Mouse (Mus musculus) limb, embryonic 10.5 days (tissue): ENCODE measurements at regions not wholly inside any gene's neighbourhood (a gene's known extent, or its start where the extent isn't known, plus 50 kb on each side); places are given as distances from the start of the nearest gene placed in this dataset.

Source experiments
- DNase-seq: peaks from one replicate; pipeline ENCODE4 v3.0.0-alpha.2; 2017; ENCODE audit warnings: low spot score
- H3K27ac ChIP-seq: fragments of 300-500 bp; sonication (generic); 2 replicates; pipeline ENCODE4 v1.5.1; 2016; ENCODE audit warnings: mild to moderate bottlenecking
- H3K27me3 ChIP-seq: fragments of 300-500 bp; sonication (generic); 2 replicates; pipeline ENCODE4 v1.6.1; 2016; ENCODE audit warnings: low read depth, mild to moderate bottlenecking; ENCODE audit not compliant: poor library complexity, severe bottlenecking
- H3K36me3 ChIP-seq: fragments of 300-500 bp; sonication (generic); 2 replicates; pipeline ENCODE4 v1.6.1; 2016; ENCODE audit warnings: mild to moderate bottlenecking, moderate library complexity
- H3K4me1 ChIP-seq: fragments of 300-500 bp; sonication (generic); 2 replicates; pipeline ENCODE4 v1.6.1; 2016
- H3K4me3 ChIP-seq: fragments of 300-500 bp; sonication (generic); 2 replicates; pipeline ENCODE4 v1.5.1; 2016; ENCODE audit warnings: mild to moderate bottlenecking, moderate library complexity
- H3K9me3 ChIP-seq: fragments of 300-500 bp; sonication (generic); replicated peaks from 2 replicates; pipeline ENCODE4 v1.6.1; 2016; ENCODE audit warnings: mild to moderate bottlenecking
- WGBS: fragments of 180-500 bp; shearing (Covaris S2); methylation state at CpG from one replicate; pipeline ENCODE4 v1.1.7; 2016; 5-methylcytosine and 5-hydroxymethylcytosine counted together

DNA sequence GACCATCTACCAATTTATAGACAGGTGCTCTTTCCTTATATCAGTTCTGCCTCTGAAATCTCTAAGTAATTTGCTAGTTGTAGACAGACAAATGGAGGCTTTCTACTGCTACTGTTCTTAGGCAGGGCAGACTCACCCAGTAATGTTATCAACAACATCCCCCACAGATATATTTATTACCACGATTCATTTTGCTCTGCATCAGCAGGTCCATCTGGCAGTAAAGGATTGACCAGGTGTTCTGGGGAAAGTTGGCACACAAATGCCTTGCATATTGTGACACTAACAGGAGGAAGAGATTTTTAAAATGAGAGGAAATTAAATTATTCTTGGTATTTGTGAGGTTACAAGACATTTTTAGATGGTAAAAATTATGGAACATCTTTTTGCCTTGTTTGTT, 627.3 kb upstream of the Tmprss15 start:
- no peak for DNase-seq
- Histone ChIP-seq H3K27ac (no peak overlapping the region), H3K27me3 (no peaks in the 10 kb centered on the region), H3K36me3 (no peaks in the 10 kb centered on the region), H3K4me3 (no peak overlapping the region), H3K9me3 (no peaks in the 10 kb centered on the region), H3K4me1 (no peaks in the 10 kb centered on the region)
- 80% methylated on average over 1 of the region's 1 CpGs for WGBS

DNA sequence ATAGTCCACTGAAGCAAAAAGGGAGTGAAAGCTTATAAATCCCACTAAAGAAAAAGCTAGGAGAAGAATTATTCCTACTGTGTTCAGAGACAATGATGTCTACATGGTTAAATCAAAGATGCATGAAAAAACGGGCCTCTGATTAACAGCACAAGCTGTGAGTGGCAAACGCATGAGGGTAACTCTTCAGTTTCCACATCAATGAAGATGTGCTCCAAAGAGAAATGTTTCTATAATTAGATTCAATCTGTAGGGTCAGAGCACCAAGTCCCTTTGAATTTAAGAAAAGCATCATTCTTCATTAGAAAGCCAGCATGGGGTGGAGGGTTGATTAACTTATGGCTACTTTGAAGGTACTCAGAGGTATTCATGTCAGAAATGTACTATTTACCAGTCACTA, 601.5 kb upstream of the Tmprss15 start:
- Histone ChIP-seq H3K27ac (no peak overlapping the region), H3K27me3 (no peaks in the 10 kb centered on the region), H3K9me3 (no peaks in the 10 kb centered on the region), H3K4me3 (no peak overlapping the region), H3K4me1 (no peaks in the 10 kb centered on the region), H3K36me3 (no peaks in the 10 kb centered on the region)
- DNase-seq, result no peak
- WGBS, result 72% methylated on average over 2 of the region's 2 CpGs

DNA sequence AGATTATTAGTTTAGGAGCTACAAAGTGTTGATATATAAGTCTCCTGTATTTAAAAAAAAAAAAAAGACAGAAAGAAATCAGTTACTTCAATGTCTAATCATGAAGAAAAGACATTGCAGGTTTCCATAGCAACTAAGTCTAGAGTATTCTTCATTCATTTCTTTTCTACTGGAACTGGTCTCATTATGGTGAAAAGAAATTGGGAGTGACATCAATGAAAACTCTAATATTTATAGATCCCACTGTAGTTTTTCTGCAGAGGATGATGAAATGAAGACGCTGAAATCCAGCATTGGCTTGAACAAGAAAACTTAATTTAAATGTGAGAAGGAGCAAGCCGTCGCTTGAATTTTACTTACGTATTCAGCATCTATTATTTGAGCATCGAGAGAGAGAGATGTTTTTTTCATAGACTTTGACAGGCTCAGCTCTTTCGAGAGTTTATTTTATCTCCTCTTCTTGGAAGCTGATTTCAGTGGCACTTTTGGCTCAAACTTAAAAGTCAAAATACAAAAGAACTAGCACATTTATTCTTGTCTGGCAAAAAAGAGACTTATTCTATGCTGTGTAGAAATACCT, 560.4 kb upstream of the Tmprss15 start:
- no peaks in the 10 kb centered on the region for H3K4me1 ChIP-seq
- H3K27ac ChIP-seq, result no peak overlapping the region
- no peaks in the 10 kb centered on the region for H3K27me3 ChIP-seq
- no peak overlapping the region for H3K4me3 ChIP-seq
- DNase-seq, result no peak
- no peaks in the 10 kb centered on the region for H3K36me3 ChIP-seq
- H3K9me3 ChIP-seq, result no peaks in the 10 kb centered on the region
- 89% methylated on average over 6 of the region's 6 CpGs for WGBS

DNA sequence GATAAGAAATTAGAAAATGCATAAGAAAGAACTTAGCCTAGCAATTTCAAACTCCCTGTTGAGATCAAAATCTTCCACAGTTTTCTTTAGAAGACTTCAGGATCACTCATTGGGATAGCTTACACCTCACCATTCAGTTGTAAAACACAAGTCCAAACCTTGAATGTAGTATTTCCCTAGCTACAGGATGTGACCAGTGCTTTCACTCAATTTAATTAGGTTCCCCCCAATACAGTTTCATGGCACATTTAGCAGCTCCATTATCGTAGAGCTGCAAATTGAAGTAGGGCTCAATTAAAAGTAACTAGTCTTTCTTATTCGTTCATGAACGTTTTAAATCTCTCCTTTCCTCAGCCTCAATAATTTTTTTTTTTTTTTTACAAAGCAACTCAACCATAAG, 550.0 kb upstream of the Tmprss15 start:
- Histone ChIP-seq H3K9me3 (no peaks in the 10 kb centered on the region), H3K4me3 (no peak overlapping the region), H3K36me3 (no peaks in the 10 kb centered on the region), H3K4me1 (no peaks in the 10 kb centered on the region), H3K27ac (no peak overlapping the region), H3K27me3 (no peaks in the 10 kb centered on the region)
- 73% methylated on average over 3 of the region's 3 CpGs for WGBS
- no peak for DNase-seq

DNA sequence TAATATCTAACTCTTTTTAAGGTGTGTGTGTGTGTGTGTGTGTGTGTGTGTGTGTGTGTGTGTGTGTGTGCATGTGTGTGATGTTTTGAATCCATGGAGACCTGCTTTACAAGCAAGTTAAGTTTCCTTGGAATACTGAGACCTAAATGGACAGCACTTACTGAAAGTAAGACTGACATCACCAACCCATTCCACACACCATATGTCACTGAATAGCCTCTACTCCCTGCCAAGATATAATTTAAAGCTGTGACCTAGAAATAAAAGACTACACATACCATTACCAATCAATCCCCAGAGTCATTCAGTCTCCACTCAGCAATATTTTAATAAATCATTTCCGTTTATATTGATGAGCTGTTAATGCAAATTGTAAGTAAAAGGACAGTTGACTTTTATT, 536.2 kb upstream of the Tmprss15 start:
- H3K4me3 ChIP-seq, result no peak overlapping the region
- no peak for DNase-seq
- no peaks in the 10 kb centered on the region for H3K4me1 ChIP-seq
- WGBS, result 85% methylated on average over 1 of the region's 1 CpGs
- H3K27ac ChIP-seq, result no peak overlapping the region
- no peaks in the 10 kb centered on the region for H3K36me3 ChIP-seq
- no peaks in the 10 kb centered on the region for H3K27me3 ChIP-seq
- no peaks in the 10 kb centered on the region for H3K9me3 ChIP-seq

DNA sequence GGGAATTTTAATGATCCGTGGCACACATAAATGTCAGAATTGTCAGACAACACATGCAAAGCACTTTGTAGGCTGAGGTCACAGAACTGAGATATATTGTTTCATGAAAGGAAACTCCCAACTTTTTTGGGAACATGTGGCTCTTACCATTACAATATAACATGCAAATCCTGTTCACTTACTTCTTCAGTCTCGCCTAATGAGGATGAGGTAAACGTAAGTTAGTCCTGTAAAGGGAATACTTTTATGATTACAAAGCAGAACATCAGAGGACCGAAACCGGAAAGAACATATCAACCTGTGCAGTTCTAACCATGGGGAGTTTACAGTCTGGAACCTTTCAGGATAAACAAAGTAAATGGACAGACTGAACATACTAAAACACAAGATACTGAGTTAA, 520.1 kb upstream of the Tmprss15 start:
- Histone ChIP-seq H3K27ac (no peak overlapping the region), H3K27me3 (no peaks in the 10 kb centered on the region), H3K9me3 (no peaks in the 10 kb centered on the region), H3K4me3 (no peak overlapping the region), H3K36me3 (no peaks in the 10 kb centered on the region), H3K4me1 (no peaks in the 10 kb centered on the region)
- no peak for DNase-seq
- 86% methylated on average over 5 of the region's 5 CpGs for WGBS

DNA sequence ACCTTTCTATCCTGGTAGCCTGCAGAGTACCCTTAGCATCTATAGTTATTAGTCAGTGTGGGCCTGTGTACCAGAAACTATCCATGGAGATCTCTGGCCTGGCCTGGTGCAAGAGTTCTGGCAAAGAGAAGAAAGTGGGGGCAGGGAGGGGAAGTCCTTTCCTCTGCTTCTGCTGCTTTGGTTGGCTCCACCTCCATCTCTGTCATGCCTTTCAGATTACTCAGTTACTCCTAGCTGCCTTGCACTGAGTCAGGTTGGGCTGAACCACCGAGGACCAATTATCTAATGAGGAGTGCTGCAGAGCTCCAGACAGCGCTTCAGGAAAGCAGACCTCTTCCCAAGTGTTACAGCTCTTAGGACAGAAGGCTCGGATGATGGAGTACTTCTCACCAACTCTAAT, 500.0 kb upstream of the Tmprss15 start:
- DNase-seq, result no peak
- 58% methylated on average over 3 of the region's 3 CpGs for WGBS
- H3K4me3 ChIP-seq, result no peak overlapping the region
- H3K27ac ChIP-seq, result no peak overlapping the region
- no peaks in the 10 kb centered on the region for H3K9me3 ChIP-seq
- no peaks in the 10 kb centered on the region for H3K36me3 ChIP-seq
- no peaks in the 10 kb centered on the region for H3K27me3 ChIP-seq
- no peaks in the 10 kb centered on the region for H3K4me1 ChIP-seq

DNA sequence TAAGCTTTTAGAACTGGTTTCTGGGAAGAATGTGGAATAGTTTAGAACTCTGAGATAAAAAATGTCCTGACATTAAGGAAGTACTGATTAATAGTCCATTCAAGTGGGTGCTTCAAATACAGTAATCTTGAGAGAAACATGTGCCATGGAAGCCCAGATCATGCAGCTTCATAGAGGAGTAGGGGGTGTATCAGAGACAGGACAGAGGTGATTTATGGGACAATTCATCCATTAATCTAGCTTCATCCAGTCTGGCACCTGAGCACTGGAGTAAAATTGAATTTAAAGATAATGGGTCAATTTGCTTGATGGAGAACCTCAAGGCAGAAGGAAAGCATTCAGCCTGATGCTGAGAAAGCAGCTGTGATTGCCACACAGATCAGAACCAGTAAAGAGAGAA, 494.8 kb upstream of the Tmprss15 start:
- H3K27ac ChIP-seq, result no peak overlapping the region
- H3K36me3 ChIP-seq, result no peaks in the 10 kb centered on the region
- H3K27me3 ChIP-seq, result no peaks in the 10 kb centered on the region
- no peak for DNase-seq
- H3K4me3 ChIP-seq, result no peak overlapping the region
- H3K4me1 ChIP-seq, result no peaks in the 10 kb centered on the region
- no peaks in the 10 kb centered on the region for H3K9me3 ChIP-seq

DNA sequence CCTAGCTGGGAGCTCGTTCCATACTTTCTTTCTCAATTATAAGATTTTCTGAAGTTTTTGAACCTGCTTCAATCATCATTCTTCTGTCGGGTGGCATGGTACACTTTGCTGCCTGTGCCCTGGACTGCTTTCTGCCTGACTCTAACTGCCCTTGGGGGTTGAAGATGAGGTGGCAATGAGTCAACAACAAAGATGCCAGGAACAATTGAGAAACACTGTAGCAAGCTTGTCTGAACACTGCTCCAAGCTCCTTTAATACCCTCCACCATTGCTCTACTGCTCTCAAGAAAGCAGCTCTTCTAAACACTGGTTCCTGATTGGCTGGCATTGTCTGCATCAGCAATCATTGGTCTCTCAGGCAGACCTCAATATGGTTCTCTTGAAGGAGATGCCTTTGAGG, 480.0 kb upstream of the Tmprss15 start:
- Histone ChIP-seq H3K36me3 (no peaks in the 10 kb centered on the region), H3K9me3 (no peaks in the 10 kb centered on the region), H3K27me3 (no peaks in the 10 kb centered on the region), H3K27ac (no peak overlapping the region), H3K4me1 (no peaks in the 10 kb centered on the region), H3K4me3 (no peak overlapping the region)
- DNase-seq, result no peak
- 90% methylated on average over 2 of the region's 2 CpGs for WGBS

DNA sequence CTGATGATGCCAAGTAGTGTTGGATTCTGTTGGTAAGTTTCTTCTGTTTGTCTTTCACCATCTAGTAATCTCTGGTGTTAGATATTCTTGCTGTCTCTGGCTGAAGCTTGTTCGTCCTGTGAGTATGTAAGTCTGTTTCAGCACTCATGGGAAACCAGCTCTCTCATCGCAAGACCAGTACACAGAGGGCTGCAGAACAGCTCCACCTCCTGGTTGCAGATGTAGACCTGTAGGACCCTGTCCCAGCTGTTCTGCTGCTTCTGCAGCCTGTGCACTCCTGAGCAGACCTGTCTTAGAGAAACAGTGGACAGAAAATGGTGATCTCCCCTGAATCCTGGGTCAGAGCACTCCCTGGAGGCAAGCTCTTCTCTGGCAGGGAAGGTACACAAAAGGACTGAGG, 443.5 kb upstream of the Tmprss15 start:
- Histone ChIP-seq H3K27me3 (no peaks in the 10 kb centered on the region), H3K4me1 (no peaks in the 10 kb centered on the region), H3K9me3 (no peaks in the 10 kb centered on the region), H3K4me3 (no peak overlapping the region), H3K27ac (no peak overlapping the region), H3K36me3 (no peaks in the 10 kb centered on the region)
- DNase-seq, result no peak
- WGBS, result 85% methylated on average over 2 of the region's 2 CpGs

DNA sequence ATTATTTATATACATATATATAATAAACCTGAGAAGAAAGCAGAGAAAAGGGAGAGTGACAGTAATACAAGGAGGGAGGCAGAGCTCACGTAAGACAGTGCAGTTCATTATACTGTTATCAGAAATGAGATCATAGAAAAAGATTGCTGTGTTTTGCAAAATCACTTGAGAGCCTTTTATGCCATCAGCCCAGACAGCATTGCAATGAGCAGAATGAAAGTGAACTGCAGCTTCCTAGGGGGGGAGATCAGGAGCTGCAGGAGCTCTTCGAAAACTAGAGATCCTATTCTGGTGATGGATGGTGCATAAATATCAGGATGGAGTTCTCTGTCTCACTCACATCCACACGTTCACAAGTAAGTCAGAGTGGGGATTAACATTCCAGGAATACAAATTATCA, 401.6 kb upstream of the Tmprss15 start:
- H3K9me3 ChIP-seq, result no peaks in the 10 kb centered on the region
- no peaks in the 10 kb centered on the region for H3K36me3 ChIP-seq
- no peaks in the 10 kb centered on the region for H3K27me3 ChIP-seq
- no peak for DNase-seq
- no peak overlapping the region for H3K27ac ChIP-seq
- H3K4me3 ChIP-seq, result no peak overlapping the region
- WGBS, result 77% methylated on average over 3 of the region's 3 CpGs
- no peaks in the 10 kb centered on the region for H3K4me1 ChIP-seq

DNA sequence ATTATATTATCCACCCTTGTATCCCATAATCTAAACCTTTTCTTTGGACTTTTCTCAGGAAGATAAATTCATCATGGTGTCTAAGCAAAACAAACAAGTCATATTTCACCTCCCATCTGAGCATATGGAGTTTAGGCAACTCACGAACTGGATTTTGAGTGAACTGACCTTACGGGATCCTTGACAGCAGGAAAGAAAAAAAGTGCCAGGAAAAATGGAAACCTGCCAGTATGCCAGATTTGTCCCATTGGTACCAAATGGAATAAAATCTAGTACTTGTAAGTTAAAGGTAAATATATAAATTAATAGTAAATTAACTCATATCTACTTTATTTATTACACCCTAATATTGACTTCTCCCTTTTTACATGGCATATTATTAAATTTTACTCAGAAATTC, 360.0 kb upstream of the Tmprss15 start:
- H3K9me3 ChIP-seq, result no peaks in the 10 kb centered on the region

DNA sequence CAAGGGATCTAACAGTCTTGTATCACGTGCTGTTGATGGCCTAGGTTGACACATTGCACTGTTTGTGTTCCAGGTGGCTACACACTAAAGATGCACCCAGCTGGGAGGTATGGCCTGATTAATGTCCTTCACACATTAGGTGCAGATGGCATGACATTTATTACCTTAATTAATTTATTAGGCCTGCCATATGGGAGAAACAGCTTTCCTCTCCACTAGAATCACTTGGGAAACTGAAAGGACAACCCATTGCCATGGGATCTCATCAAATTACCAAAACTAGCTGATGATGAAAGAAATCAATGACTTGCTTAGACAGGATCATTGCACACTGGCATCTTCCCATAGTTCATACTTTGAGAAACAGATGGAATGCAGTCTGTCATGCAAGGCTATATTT, 358.8 kb upstream of the Tmprss15 start:
- no peak for DNase-seq
- peaks cover 4% of the 10 kb centered on the region; the same call in 1 of the 2 replicates for H3K4me1 ChIP-seq
- no peak overlapping the region for H3K4me3 ChIP-seq
- no peaks in the 10 kb centered on the region for H3K9me3 ChIP-seq
- WGBS, result 12% methylated on average over 1 of the region's 1 CpGs
- H3K27me3 ChIP-seq, result no peaks in the 10 kb centered on the region
- H3K36me3 ChIP-seq, result no peaks in the 10 kb centered on the region
- no peak overlapping the region for H3K27ac ChIP-seq

More for the DNA sequence above, 360.0 kb upstream of the Tmprss15 start:
- H3K4me1 ChIP-seq, result peaks cover 4% of the 10 kb centered on the region; the same call in 1 of the 2 replicates
- DNase-seq, result no peak
- H3K4me3 ChIP-seq, result no peak overlapping the region
- no peaks in the 10 kb centered on the region for H3K27me3 ChIP-seq
- H3K27ac ChIP-seq, result no peak overlapping the region
- WGBS, result 77% methylated on average over 2 of the region's 2 CpGs
- no peaks in the 10 kb centered on the region for H3K36me3 ChIP-seq

DNA sequence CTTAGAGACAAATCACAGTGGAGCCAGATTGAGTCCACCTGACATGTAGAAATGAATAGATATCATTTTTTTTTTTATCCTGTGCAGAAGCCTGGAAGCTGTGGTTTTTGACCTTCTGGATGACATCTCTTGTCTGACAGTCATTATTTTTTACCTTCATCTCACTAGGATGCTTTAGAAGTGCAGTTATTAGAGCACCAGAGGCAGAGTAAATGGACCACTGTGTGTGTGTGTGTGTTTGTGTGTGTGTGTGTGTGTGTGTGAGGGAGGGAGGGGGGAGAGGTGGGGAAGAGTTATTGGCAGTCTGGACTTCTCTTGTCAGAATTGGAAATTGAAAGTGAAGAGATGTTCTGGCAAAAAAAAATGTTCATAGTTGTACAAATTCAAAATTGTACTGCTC, 316.5 kb upstream of the Tmprss15 start:
- Histone ChIP-seq H3K27ac (no peak overlapping the region), H3K9me3 (no peaks in the 10 kb centered on the region), H3K36me3 (no peaks in the 10 kb centered on the region), H3K4me1 (no peaks in the 10 kb centered on the region), H3K4me3 (no peak overlapping the region), H3K27me3 (no peaks in the 10 kb centered on the region)
- no peak for DNase-seq
